Mouse (Mus musculus): ENCODE measurements around the gene Hist1h1a. TPM values are rescaled to one million over a fixed set of nuclear protein-coding genes. Genes with fewer than 3 reads are reported as not detected.
"Not testable (repeated sequence)": the region's sequence is repeated elsewhere in the genome, so short reads cannot be mapped to it uniquely, and the experiment has no call there.

The Hist1h1a gene
- total RNA-seq (2014; fragmentation: Nextera tagmentation) (351 and 375 TPM in 2 replicates), total RNA-seq (2017) (1,895 and 1,917 TPM in 2 replicates), polyA plus RNA-seq (2012) (0.90 and 1.9 TPM in 2 replicates)

DNA sequence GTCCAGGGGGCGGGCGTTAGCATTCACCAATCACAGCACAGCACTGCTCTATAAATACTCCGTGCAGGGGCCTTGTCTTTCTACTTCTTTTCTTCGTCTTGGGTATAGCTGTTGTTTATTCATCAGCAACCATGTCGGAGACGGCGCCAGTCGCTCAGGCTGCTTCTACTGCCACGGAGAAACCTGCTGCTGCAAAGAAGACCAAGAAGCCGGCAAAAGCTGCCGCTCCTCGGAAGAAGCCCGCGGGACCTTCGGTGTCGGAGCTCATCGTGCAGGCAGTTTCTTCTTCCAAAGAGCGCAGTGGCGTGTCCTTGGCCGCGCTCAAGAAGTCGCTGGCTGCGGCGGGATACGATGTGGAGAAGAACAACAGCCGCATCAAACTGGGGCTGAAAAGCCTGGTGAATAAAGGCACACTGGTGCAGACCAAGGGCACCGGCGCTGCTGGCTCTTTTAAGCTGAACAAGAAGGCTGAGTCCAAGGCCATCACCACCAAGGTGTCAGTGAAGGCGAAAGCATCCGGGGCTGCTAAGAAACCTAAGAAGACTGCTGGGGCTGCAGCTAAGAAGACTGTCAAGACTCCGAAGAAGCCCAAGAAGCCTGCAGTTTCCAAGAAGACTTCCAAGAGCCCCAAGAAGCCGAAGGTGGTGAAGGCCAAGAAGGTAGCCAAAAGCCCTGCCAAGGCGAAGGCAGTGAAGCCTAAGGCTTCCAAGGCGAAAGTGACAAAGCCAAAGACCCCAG lies at the start of gene Hist1h1a:
Hist1h1a (plus strand) TSS at position 81 of the 738 bp plus-strand sequence.
- TF ChIP-seq GATA1 (IDR thresholded peaks at IDR 0.05; ENCODE audit: borderline replicate concordance, low read length) (no peak), GATA2 (IDR thresholded peaks at IDR 0.05; ENCODE audit: borderline replicate concordance, low read depth, low read length) (no peak), TAL1 (conservative IDR thresholded peaks at IDR 0.05; ENCODE audit: low read depth, low read length) (no peak), CTCF (IDR thresholded peaks at IDR 0.05; ENCODE audit: low read depth, low read length) (no peak), POLR2AphosphoS5 (IDR thresholded peaks at IDR 0.05; ENCODE audit: insufficient replicate concordance, low read depth, low read length) (peak; percentile 98)
- peak; percentile 74 for DNase-seq (ENCODE audit: low spot score)
- peaks cover 59% of the 10 kb centered on the region for H3K4me1 ChIP-seq (ENCODE audit: insufficient read depth, low read depth, low read length)

DNA sequence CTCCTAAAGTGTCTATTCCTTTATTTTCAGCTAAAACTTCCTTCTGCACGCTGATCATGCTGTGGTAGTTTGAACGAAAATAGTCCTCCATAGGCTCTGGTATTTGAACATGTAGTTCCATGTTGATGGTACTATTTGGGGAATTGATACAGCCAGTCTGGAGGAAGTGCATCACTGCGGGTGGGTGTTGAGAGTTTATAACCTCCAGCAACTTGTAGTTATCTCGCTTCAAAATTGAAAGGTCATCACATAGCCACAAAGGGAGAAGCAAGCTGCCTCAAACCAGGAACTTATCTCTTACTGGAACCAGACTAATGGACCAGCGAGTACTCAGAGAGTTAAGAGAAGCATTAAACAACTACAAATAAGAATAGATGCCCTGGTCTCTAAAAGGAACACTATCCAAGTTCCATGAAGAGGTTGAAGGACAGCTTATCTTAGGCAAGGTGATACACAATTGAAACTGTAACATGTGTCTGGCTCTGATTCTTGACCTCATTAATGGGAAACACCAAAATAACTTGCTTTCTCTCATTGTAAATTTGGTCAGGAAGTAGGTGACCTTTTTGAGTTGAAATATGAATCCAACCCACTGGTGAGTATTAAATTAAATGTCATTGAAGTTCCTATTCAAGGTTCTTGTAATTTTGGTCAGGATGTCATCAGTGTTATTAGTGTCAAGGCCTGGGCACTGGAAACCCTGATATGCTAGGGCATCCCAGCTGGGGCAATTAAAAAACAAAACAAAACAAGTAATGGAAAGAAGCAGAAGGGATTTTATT lies 47.0 kb upstream of the Hist1h1a start:
- Histone ChIP-seq H3K27me3 (ENCODE audit: insufficient read depth, low read length) (peaks cover 16% of the 10 kb centered on the region; the same call in 1 of the 2 replicates), H3K4me3 (ENCODE audit: low read depth, low read length) (no peak overlapping the region), H3K36me3 (replicated peaks) (no peaks in the 10 kb centered on the region), H3K9me3 (replicated peaks) (no peaks in the 10 kb centered on the region), H3K4me1 (ENCODE audit: insufficient read depth, low read depth, low read length) (no peaks in the 10 kb centered on the region)
- TF ChIP-seq GATA1 (IDR thresholded peaks at IDR 0.05; ENCODE audit: borderline replicate concordance, low read length) = no peak
- TF ChIP-seq POLR2AphosphoS5 (IDR thresholded peaks at IDR 0.05; ENCODE audit: insufficient replicate concordance, low read depth, low read length) = no peak
- no peak for TF ChIP-seq GATA2 (IDR thresholded peaks at IDR 0.05; ENCODE audit: borderline replicate concordance, low read depth, low read length)
- no peak for TF ChIP-seq TAL1 (conservative IDR thresholded peaks at IDR 0.05; ENCODE audit: low read depth, low read length)
- TF ChIP-seq CTCF (IDR thresholded peaks at IDR 0.05; ENCODE audit: low read depth, low read length) = no peak
- ATAC-seq (ENCODE audit: extremely low read depth, insufficient number of reproducible peaks, low FRiP score, poor library complexity, severe bottlenecking) = no peak
- no peak for DNase-seq (ENCODE audit: low spot score)

More for the DNA sequence above, at the start of gene Hist1h1a:
- Histone ChIP-seq H3K9me3 (replicated peaks) (no peaks in the 10 kb centered on the region), H3K4me3 (ENCODE audit: low read depth, low read length) (peak within 1 kb of the TSS; percentile 64), H3K27me3 (ENCODE audit: insufficient read depth, low read length) (no peaks in the 10 kb centered on the region), H3K36me3 (replicated peaks) (no peaks in the 10 kb centered on the region)
- ATAC-seq (ENCODE audit: extremely low read depth, insufficient number of reproducible peaks, low FRiP score, poor library complexity, severe bottlenecking) = peak; percentile 25

DNA sequence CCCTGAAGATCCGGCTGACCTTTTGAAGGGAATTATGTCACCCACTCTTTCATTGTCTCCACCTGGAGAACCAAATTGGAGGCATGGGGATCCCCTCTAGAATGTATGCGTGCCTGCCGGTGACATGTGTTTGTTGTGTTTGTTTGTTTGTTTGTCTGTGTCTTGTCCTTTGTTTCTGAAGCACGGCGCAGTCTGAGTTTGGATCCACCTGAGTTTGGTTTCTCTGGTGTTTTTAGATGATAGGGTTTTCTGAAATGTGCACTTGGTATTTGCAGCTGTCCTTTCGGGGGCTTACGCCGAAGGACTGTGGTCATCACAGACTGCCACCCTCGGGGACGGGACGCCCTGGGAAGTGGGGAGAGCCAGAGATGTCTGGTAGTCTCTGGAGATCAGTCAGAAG lies 46.3 kb upstream of the Hist1h1a start:
- Histone ChIP-seq H3K9me3 (replicated peaks) (no peaks in the 10 kb centered on the region), H3K36me3 (replicated peaks) (no peaks in the 10 kb centered on the region), H3K4me3 (ENCODE audit: low read depth, low read length) (no peak overlapping the region), H3K4me1 (ENCODE audit: insufficient read depth, low read depth, low read length) (no peaks in the 10 kb centered on the region), H3K27me3 (ENCODE audit: insufficient read depth, low read length) (peaks cover 16% of the 10 kb centered on the region; the same call in 1 of the 2 replicates)
- ATAC-seq (ENCODE audit: extremely low read depth, insufficient number of reproducible peaks, low FRiP score, poor library complexity, severe bottlenecking) (no peak), DNase-seq (ENCODE audit: low spot score) (no peak)
- TF ChIP-seq TAL1 (conservative IDR thresholded peaks at IDR 0.05; ENCODE audit: low read depth, low read length) (no peak), GATA1 (IDR thresholded peaks at IDR 0.05; ENCODE audit: borderline replicate concordance, low read length) (no peak), POLR2AphosphoS5 (IDR thresholded peaks at IDR 0.05; ENCODE audit: insufficient replicate concordance, low read depth, low read length) (no peak), CTCF (IDR thresholded peaks at IDR 0.05; ENCODE audit: low read depth, low read length) (no peak), GATA2 (IDR thresholded peaks at IDR 0.05; ENCODE audit: borderline replicate concordance, low read depth, low read length) (no peak)

DNA sequence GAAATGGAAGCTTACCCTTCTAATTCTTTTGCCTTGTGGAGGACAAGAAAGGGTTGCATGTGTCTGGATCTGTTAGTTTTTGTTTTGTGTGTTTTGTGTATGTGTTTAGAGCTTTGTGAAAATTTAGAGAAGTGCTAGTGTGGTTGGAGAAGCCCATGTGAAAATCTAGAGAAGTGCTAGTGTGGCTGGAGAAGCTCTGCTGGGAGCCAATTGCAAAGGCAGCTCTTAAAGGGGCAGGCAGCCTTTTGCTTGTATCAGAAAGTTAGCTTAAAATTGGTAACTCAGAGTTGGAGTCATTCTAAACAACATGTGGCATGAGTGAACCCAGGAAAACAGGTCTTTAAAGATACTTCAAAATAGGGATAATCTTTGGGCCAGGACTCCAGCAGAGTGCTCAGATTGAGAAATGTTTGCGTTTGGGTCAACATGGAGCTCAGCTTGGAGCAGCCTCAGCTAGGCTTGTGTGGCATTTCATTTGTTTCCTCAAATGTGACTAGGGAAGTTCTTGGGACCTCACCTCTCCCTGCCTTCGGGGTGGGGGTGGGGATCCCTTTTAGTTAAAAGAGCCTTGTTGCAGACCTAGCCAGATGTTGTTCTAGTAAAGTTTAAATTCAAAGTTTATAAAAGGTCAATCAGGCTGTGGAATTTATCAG lies 45.7 kb upstream of the Hist1h1a start:
- not testable (repeated sequence) for H3K9me3 ChIP-seq (replicated peaks); DNase-seq (ENCODE audit: low spot score); ATAC-seq (ENCODE audit: extremely low read depth, insufficient number of reproducible peaks, low FRiP score, poor library complexity, severe bottlenecking)

GRCm38 (mm10) chr13:23724239-23724638 lies 39.2 kb upstream of the Hist1h1a start:
- Histone ChIP-seq H3K36me3 (replicated peaks) (no peaks in the 10 kb centered on the region), H3K4me3 (ENCODE audit: low read depth, low read length) (no peak overlapping the region), H3K4me1 (ENCODE audit: insufficient read depth, low read depth, low read length) (no peaks in the 10 kb centered on the region), H3K27me3 (ENCODE audit: insufficient read depth, low read length) (peaks cover 37% of the 10 kb centered on the region), H3K9me3 (replicated peaks) (no peaks in the 10 kb centered on the region)
- ATAC-seq (ENCODE audit: extremely low read depth, insufficient number of reproducible peaks, low FRiP score, poor library complexity, severe bottlenecking) (no peak), DNase-seq (ENCODE audit: low spot score) (no peak)
- TF ChIP-seq TAL1 (conservative IDR thresholded peaks at IDR 0.05; ENCODE audit: low read depth, low read length) = no peak
- no peak for TF ChIP-seq GATA2 (IDR thresholded peaks at IDR 0.05; ENCODE audit: borderline replicate concordance, low read depth, low read length)
- no peak for TF ChIP-seq CTCF (IDR thresholded peaks at IDR 0.05; ENCODE audit: low read depth, low read length)
- no peak for TF ChIP-seq POLR2AphosphoS5 (IDR thresholded peaks at IDR 0.05; ENCODE audit: insufficient replicate concordance, low read depth, low read length)
- no peak for TF ChIP-seq GATA1 (IDR thresholded peaks at IDR 0.05; ENCODE audit: borderline replicate concordance, low read length)

More for the DNA sequence above, 45.7 kb upstream of the Hist1h1a start:
- H3K4me1 ChIP-seq (ENCODE audit: insufficient read depth, low read depth, low read length); H3K36me3 ChIP-seq (replicated peaks); H3K4me3 ChIP-seq (ENCODE audit: low read depth, low read length): not testable (repeated sequence)
- H3K27me3 ChIP-seq (ENCODE audit: insufficient read depth, low read length) = peaks cover 21% of the 10 kb centered on the region

- Histone ChIP-seq H3K4me1 (ENCODE audit: insufficient read depth, low read depth, low read length) (no peaks in the 10 kb centered on the region), H3K27me3 (ENCODE audit: insufficient read depth, low read length) (peaks cover 40% of the 10 kb centered on the region), H3K36me3 (replicated peaks) (no peaks in the 10 kb centered on the region), H3K9me3 (replicated peaks) (no peaks in the 10 kb centered on the region), H3K4me3 (ENCODE audit: low read depth, low read length) (no peak overlapping the region)
- no peak for ATAC-seq (ENCODE audit: extremely low read depth, insufficient number of reproducible peaks, low FRiP score, poor library complexity, severe bottlenecking)
- DNase-seq (ENCODE audit: low spot score) = no peak
- TF ChIP-seq POLR2AphosphoS5 (IDR thresholded peaks at IDR 0.05; ENCODE audit: insufficient replicate concordance, low read depth, low read length) (no peak), GATA2 (IDR thresholded peaks at IDR 0.05; ENCODE audit: borderline replicate concordance, low read depth, low read length) (no peak), GATA1 (IDR thresholded peaks at IDR 0.05; ENCODE audit: borderline replicate concordance, low read length) (no peak), TAL1 (conservative IDR thresholded peaks at IDR 0.05; ENCODE audit: low read depth, low read length) (no peak), CTCF (IDR thresholded peaks at IDR 0.05; ENCODE audit: low read depth, low read length) (no peak)
Measured at GRCm38 (mm10) chr13:23725213-23725612, 38.3 kb upstream of the Hist1h1a start.
